Mouse (Mus musculus): ENCODE measurements around the gene Ttll13.

- TF ChIP-seq POLR2A (IDR thresholded peaks at IDR 0.05; ENCODE audit: insufficient read depth, low read depth, low read length) (no peak), CTCF (IDR thresholded peaks at IDR 0.05; ENCODE audit: insufficient read depth, low read depth, low read length) (no peak)
Measured at GRCm38 (mm10) chr7:80200588-80200945, 45.6 kb upstream of the Ttll13 start.

Measured in olfactory bulb, adult 2 months (tissue).